Mouse (Mus musculus): ENCODE data around the gene Myh14.

DNA sequence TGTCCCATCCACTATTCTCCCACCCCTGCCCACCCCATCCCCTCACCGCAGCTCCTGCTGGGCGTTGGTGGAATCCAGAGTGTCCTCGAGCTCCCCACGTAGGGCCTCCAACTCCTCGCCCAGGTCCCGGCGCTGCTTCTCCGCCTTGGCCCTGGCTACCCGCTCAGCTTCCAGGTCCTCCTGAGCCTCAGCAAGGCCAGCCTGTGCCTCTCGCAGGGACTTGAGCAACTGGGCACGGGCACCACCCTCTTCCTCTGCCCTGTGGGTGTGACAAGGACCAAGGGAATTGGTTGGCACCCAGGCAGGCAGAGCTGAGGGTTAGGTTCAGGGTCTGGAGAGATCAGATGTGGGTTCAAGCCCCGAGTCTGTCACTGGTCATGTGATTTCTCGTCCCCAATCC lies 43.7 kb downstream of the Myh14 start:
- no peak for TF ChIP-seq CTCF (IDR thresholded peaks at IDR 0.05; ENCODE audit: insufficient read depth, low read depth, low read length)
- TF ChIP-seq POLR2A (IDR thresholded peaks at IDR 0.05; ENCODE audit: insufficient read depth, low read depth, low read length) = no peak

Measured in olfactory bulb, adult 2 months (tissue).